Mouse (Mus musculus): Measurements from ENCODE around the gene Rnf26. TPM values are rescaled to one million over a fixed set of nuclear protein-coding genes. Genes with fewer than 3 reads are reported as not detected.

The Rnf26 gene
- polyA plus RNA-seq, 1 experiment from 2014 or later, result 35.2 TPM

GRCm38 (mm10) chr9:44134101-44134850 lies 21.0 kb upstream of the Rnf26 start, which contains the start of gene Mcam:
Gene Mcam (plus strand): TSS chr9:44134469.
- peaks cover 82% of the 10 kb centered on the region for H3K27me3 ChIP-seq
- ATAC-seq (ENCODE audit: insufficient read depth), result no peak
- H3K4me3 ChIP-seq (replicated peaks), result peak within 1 kb of the TSS; percentile 51
- peak within 1 kb of the TSS; percentile 1; the same call in 1 of the 2 replicates for H3K9ac ChIP-seq
- H3K27ac ChIP-seq (replicated peaks), result no peak within 1 kb of the TSS
- H3K4me1 ChIP-seq (replicated peaks), result peaks cover 31% of the 10 kb centered on the region
- WGBS (ENCODE audit: insufficient replicate concordance), result 3% methylated on average over 54 of the region's 55 CpGs
- peak within 1 kb of the TSS; percentile 69 for H3K4me2 ChIP-seq
- H3K9me3 ChIP-seq (replicated peaks), result no peaks in the 10 kb centered on the region
- no peaks in the 10 kb centered on the region for H3K36me3 ChIP-seq (replicated peaks)

DNA sequence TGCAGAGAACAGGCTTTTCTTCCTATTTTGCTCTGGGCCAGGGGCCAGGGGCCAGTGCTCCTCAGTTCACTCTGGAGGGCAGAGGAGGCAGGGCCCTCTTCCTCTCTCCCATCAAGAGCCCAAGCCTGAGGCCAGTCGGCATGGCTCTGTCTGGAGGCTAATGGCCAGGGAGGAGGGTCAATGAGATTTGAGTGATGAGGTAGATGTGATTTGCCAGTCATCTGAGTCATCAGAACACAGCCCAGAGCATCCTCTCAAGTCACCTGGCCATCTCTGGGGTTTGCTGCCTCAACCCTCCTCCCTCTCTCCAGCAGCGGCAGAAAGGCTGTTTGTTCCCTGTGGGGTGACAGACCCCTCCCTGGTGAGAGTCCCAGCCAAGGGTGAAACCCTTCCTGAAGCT lies 20.0 kb upstream of the Rnf26 start:
- Histone ChIP-seq H3K27me3 (peaks cover 92% of the 10 kb centered on the region), H3K36me3 (replicated peaks) (no peaks in the 10 kb centered on the region), H3K9ac (no peak overlapping the region), H3K4me2 (0 out of 2 replicates have a peak overlapping the region, but pooled peaks have one; percentile 69), H3K4me1 (replicated peaks) (peaks cover 31% of the 10 kb centered on the region), H3K4me3 (replicated peaks) (no peak overlapping the region; the same call in 1 of the 2 replicates), H3K27ac (replicated peaks) (no peak overlapping the region), H3K9me3 (replicated peaks) (no peaks in the 10 kb centered on the region)
- no peak for ATAC-seq (ENCODE audit: insufficient read depth)
- 14% methylated on average over 2 of the region's 2 CpGs for WGBS (ENCODE audit: insufficient replicate concordance)

- Histone ChIP-seq H3K4me3 (replicated peaks) (no peak overlapping the region), H3K27ac (replicated peaks) (no peak overlapping the region), H3K9me3 (replicated peaks) (no peaks in the 10 kb centered on the region), H3K9ac (no peak overlapping the region), H3K36me3 (replicated peaks) (no peaks in the 10 kb centered on the region), H3K27me3 (peaks cover 95% of the 10 kb centered on the region), H3K4me1 (replicated peaks) (peaks cover 34% of the 10 kb centered on the region), H3K4me2 (no peak overlapping the region)
- ATAC-seq (ENCODE audit: insufficient read depth), result no peak
- WGBS (ENCODE audit: insufficient replicate concordance), result 45% methylated on average over 5 of the region's 5 CpGs
Observed at GRCm38 (mm10) chr9:44132200-44132599, 18.9 kb upstream of the Rnf26 start.

- H3K4me3 ChIP-seq (replicated peaks), result no peak overlapping the region
- no peaks in the 10 kb centered on the region for H3K36me3 ChIP-seq (replicated peaks)
- no peaks in the 10 kb centered on the region for H3K9me3 ChIP-seq (replicated peaks)
- WGBS (ENCODE audit: insufficient replicate concordance), result 30% methylated on average over 7 of the region's 7 CpGs
- H3K27ac ChIP-seq (replicated peaks), result no peak overlapping the region
- H3K9ac ChIP-seq, result no peak overlapping the region
- H3K4me1 ChIP-seq (replicated peaks), result peaks cover 42% of the 10 kb centered on the region
- peaks cover 85% of the 10 kb centered on the region for H3K27me3 ChIP-seq
- no peak for ATAC-seq (ENCODE audit: insufficient read depth)
- H3K4me2 ChIP-seq, result no peak overlapping the region
Observed at GRCm38 (mm10) chr9:44131276-44131590, 17.9 kb upstream of the Rnf26 start.

- Histone ChIP-seq H3K4me2 (peak overlapping the region; percentile 63), H3K4me3 (replicated peaks) (peak overlapping the region; percentile 34; the same call in 1 of the 2 replicates), H3K36me3 (replicated peaks) (no peaks in the 10 kb centered on the region), H3K27ac (replicated peaks) (peak overlapping the region; percentile 57; the same call in 1 of the 2 replicates), H3K27me3 (peaks cover 80% of the 10 kb centered on the region), H3K4me1 (replicated peaks) (peaks cover 43% of the 10 kb centered on the region), H3K9me3 (replicated peaks) (no peaks in the 10 kb centered on the region), H3K9ac (no peak overlapping the region)
- WGBS (ENCODE audit: insufficient replicate concordance), result 16% methylated on average over 19 of the region's 19 CpGs
- peak; percentile 47 for ATAC-seq (ENCODE audit: insufficient read depth)
Observed at GRCm38 (mm10) chr9:44130581-44131275, 17.4 kb upstream of the Rnf26 start.

DNA sequence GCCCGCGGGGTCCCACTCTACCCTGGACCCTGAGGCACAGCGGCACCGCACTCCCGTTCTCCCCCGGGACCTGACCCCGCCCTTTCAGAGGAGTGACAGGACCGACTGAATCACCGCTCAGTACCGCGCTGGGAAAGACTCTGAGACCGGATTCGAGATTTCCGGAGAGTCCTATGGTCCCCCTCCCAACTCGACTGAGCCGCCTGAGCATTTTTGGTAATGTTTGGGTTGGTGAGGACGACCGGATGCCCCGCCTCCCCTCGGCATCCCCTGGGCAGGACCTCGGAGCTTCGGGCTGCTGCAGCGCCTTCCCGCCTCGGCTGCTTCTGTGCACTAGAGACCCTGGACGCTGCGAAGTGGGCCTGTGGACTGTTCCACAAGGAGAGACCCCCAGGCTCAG lies 16.7 kb upstream of the Rnf26 start:
- H3K27me3 ChIP-seq, result peaks cover 73% of the 10 kb centered on the region
- no peak overlapping the region for H3K9ac ChIP-seq
- ATAC-seq (ENCODE audit: insufficient read depth), result peak; percentile 47

GRCm38 (mm10) chr9:44129633-44130032 lies 16.3 kb upstream of the Rnf26 start:
- Histone ChIP-seq H3K9ac (no peak overlapping the region), H3K27me3 (peaks cover 69% of the 10 kb centered on the region), H3K9me3 (replicated peaks) (no peaks in the 10 kb centered on the region), H3K4me3 (replicated peaks) (peak overlapping the region; percentile 34), H3K36me3 (replicated peaks) (no peaks in the 10 kb centered on the region), H3K27ac (replicated peaks) (peak overlapping the region; percentile 53), H3K4me2 (peak overlapping the region; percentile 63), H3K4me1 (replicated peaks) (peaks cover 32% of the 10 kb centered on the region)
- 5% methylated on average over 9 of the region's 9 CpGs for WGBS (ENCODE audit: insufficient replicate concordance)
- ATAC-seq (ENCODE audit: insufficient read depth), result peak; percentile 14; the same call in 1 of the 2 replicates

More for the DNA sequence above, 16.7 kb upstream of the Rnf26 start:
- peaks cover 36% of the 10 kb centered on the region for H3K4me1 ChIP-seq (replicated peaks)
- no peaks in the 10 kb centered on the region for H3K9me3 ChIP-seq (replicated peaks)
- H3K27ac ChIP-seq (replicated peaks), result peak overlapping the region; percentile 57
- 1% methylated on average over 27 of the region's 27 CpGs for WGBS (ENCODE audit: insufficient replicate concordance)
- peak overlapping the region; percentile 34 for H3K4me3 ChIP-seq (replicated peaks)
- H3K4me2 ChIP-seq, result peak overlapping the region; percentile 63
- H3K36me3 ChIP-seq (replicated peaks), result no peaks in the 10 kb centered on the region

- Histone ChIP-seq H3K4me2 (no peak overlapping the region), H3K9ac (no peak overlapping the region), H3K4me3 (replicated peaks) (no peak overlapping the region), H3K36me3 (replicated peaks) (no peaks in the 10 kb centered on the region), H3K4me1 (replicated peaks) (peaks cover 25% of the 10 kb centered on the region), H3K9me3 (replicated peaks) (no peaks in the 10 kb centered on the region), H3K27me3 (peaks cover 47% of the 10 kb centered on the region), H3K27ac (replicated peaks) (no peak overlapping the region)
- WGBS (ENCODE audit: insufficient replicate concordance), result 49% methylated on average over 3 of the region's 3 CpGs
- ATAC-seq (ENCODE audit: insufficient read depth), result no peak
Observed at GRCm38 (mm10) chr9:44127351-44127801, 14.1 kb upstream of the Rnf26 start.

DNA sequence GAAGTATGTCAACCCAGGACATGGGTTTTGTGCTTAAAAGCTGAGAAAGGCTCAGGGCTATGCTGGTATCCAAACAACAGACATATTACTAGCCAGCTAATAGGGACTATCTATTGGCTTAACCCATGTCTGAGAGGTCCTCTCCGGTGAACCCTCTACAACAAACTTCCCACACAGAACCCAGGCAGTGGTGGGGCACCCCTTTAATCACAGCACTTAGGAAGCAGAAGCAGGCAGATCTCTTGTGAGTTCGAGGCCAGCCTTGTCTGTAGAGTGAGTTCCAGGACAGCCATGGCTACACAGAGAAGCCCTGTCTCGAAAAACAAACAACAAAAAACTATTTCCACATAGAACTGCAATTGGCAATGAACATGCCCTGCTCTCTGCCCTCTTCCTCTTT lies 13.4 kb upstream of the Rnf26 start:
- 50% methylated on average over 3 of the region's 3 CpGs for WGBS (ENCODE audit: insufficient replicate concordance)
- Histone ChIP-seq H3K27ac (replicated peaks) (no peak overlapping the region), H3K4me3 (replicated peaks) (no peak overlapping the region), H3K9ac (no peak overlapping the region), H3K4me2 (no peak overlapping the region), H3K9me3 (replicated peaks) (no peaks in the 10 kb centered on the region), H3K27me3 (peaks cover 40% of the 10 kb centered on the region), H3K36me3 (replicated peaks) (no peaks in the 10 kb centered on the region), H3K4me1 (replicated peaks) (peaks cover 25% of the 10 kb centered on the region)
- ATAC-seq (ENCODE audit: insufficient read depth), result no peak

DNA sequence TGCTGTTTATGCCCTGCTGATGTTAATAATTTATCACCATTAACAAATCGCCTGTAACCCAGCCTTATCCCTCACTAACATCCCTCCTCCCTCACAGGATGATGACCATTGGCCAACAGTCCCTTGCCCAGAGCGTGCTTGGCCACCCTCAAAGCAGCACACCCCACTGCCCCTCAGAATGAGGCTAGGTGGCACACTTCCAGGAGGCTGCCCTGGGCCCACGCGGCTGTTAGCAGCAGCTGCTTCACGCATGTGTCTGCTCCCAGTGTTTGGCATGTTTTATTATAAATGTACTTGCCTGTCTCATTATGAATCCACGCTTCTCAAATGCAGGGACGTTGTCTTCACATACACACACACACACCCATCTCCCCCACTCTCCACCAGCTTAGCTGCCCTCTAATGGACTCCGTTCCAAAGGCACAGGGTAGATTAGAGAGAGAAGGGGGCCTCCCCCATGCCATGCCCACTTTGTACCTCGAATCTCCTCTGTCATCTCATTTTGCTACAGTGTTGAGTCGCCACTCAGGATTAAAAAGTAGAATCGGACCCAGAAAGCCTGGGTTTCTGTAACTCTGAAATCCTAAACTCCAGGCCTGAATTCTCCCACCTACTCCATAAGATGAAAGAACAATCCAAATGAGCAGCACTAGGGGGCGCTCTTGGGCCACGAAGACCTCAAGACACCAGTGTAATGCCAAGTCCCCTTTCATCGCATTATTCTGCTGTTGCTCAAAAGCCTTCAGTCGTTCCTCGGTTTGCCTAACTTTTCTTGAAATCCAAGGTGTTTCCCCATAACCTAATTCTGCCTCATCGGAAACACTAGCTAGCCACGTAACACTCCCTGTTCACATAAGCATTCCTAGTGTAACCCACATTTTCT lies 12.5 kb upstream of the Rnf26 start:
- ATAC-seq (ENCODE audit: insufficient read depth), result no peak
- H3K4me1 ChIP-seq (replicated peaks), result peaks cover 25% of the 10 kb centered on the region
- H3K27me3 ChIP-seq, result peaks cover 31% of the 10 kb centered on the region
- 29% methylated on average over 18 of the region's 18 CpGs for WGBS (ENCODE audit: insufficient replicate concordance)
- peak overlapping the region; percentile 43 for H3K4me2 ChIP-seq
- no peak overlapping the region for H3K9ac ChIP-seq
- H3K4me3 ChIP-seq (replicated peaks), result no peak overlapping the region
- H3K9me3 ChIP-seq (replicated peaks), result no peaks in the 10 kb centered on the region
- H3K27ac ChIP-seq (replicated peaks), result no peak overlapping the region
- no peaks in the 10 kb centered on the region for H3K36me3 ChIP-seq (replicated peaks)
